Mouse (Mus musculus) right cerebral cortex, postnatal 36 days (tissue): ENCODE results near the gene Slc16a6.
"Not testable (repeated sequence)": the region's sequence is repeated elsewhere in the genome, so short reads cannot be mapped to it uniquely, and the experiment has no call there.

Experiments
- DNase-seq, 2 experiments: peaks; one replicate each; pipeline ENCODE4 v3.0.0; 2022; ENCODE audit warnings: low spot score in 2 of 2, mixed read lengths in 1 of 2

Gene Slc16a6

GRCm38 (mm10) chr11:109473171-109474085 is at the start of gene Slc16a6, which contains the start of gene Arsg:
Gene Slc16a6 (minus strand): TSS chr11:109473598.
Gene Arsg (plus strand): TSS chr11:109473374.
- DNase-seq = peak; percentile 81 to 87

GRCm38 (mm10) chr11:109520958-109521357 is 47.6 kb upstream of the Slc16a6 start:
- DNase-seq = no peak

GRCm38 (mm10) chr11:109517816-109518215 is 44.4 kb upstream of the Slc16a6 start:
- DNase-seq = no peak

GRCm38 (mm10) chr11:109517330-109517729 is 43.9 kb upstream of the Slc16a6 start:
- DNase-seq = no peak

DNA sequence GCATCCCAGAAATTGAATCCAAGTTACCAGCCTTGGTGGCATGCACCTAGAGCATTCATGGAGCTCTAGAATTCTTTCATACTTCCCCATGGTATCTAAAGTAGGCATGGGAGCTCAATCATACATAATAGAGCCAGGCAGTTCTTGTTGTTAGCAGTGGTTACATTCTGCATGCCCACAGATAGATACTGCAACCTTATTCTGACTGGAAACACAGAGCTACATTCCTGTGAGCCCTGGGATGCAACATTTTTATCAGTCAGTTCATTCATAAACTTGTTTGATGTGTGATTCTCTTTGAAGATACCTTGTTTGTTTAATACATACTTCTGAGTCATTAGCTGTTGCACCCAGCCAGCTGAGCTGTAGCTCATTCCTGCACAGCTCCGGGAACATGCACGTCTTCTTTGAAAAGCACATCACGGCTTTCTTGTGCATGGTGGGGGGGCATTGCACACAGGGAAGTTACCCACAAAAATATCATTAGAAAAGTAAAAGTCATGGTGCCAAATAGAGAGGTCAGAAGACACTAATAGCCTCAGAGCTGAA is 40.7 kb upstream of the Slc16a6 start:
- DNase-seq = no peak

DNA sequence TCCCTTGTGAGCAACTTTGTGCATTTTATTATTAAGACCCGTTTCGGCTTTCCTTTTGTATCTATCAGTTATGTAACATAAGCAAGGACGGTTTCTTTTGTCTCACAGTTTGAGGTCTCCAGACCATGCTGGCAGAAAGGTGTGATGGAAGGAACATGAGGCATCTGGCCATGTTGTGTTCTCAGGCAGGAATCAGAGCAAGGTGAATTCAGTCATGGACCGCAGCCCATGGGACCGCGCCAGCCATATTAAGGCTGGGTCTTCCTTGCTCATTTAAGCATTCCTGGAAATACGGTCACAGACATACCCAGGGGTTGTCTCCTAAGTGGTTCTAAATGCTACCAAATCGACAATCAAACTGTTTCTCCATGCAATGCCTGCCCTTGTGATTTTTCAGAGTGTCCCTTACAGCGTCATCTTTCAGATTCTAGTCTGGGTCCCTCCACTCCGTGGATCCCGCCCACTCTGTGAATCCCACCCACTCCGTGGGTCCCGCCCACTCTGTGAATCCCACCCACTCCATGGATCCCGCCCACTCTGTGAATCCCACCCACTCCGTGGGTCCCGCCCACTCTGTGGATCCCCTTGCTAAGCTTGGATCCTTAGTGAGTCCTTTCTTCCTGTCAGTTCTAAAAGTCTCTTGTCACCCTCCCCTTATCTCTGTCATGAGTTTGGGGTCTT is 39.7 kb upstream of the Slc16a6 start:
- no peak for DNase-seq

GRCm38 (mm10) chr11:109507068-109507467 is 33.7 kb upstream of the Slc16a6 start:
- DNase-seq = no peak

DNA sequence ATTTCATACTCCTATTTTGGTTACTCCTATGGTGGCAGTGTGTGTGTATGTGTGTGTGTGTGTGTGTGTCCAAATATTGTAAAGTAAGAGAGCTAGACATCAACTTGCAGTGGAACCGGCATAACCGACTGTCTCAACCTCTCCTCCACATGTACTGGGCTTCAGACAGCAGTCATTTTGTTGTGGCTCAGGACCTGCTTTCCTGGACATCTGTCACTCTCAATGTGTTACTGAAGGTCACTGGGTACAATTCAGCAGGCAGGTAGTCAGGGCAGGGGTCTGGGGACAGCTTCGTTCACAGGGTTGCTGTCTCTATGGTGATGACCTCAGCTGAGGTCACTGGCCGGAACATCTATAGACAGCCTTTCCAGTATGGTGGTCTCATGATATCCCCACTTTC is 32.4 kb upstream of the Slc16a6 start:
- no peak for DNase-seq

DNA sequence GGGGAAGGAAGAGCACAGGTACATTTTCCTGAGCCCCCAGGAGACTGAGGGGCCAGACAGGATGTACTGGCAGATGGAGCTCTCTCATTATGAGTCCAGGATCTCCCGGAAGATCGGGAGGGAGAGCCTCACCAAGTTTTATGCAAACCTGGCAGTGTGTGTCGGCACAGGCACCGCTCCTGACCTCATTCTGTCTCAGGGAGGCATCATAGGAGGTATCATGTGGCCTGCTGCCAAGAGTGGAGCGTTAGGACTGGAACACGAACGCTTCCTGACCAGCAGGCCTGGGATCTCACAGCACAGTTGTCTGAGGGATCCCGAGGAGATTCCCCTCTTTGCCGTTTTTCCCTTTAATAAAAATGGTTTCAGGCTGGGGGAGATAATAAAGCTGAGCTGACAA is 31.6 kb upstream of the Slc16a6 start:
- DNase-seq = no peak

DNA sequence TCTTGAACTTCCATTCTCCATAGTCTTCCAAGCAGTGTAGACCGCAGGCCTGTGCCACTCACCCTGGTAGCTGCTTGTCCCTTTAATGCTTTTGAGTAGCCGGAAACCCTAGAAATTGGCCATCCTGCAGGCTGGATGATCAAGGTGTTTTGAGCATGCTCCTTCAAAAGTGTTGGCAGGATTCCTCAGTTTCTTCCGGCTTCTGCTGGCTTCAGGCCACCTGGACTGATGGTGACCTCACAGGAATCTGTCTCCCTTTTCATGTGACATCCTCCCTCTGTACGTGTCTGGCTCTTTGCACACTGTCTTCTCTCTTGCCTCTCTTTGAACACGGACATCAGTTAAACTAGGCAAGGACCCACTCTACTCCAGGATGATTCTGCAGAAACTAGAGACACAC is 26.8 kb upstream of the Slc16a6 start:
- DNase-seq = no peak

GRCm38 (mm10) chr11:109497990-109498389 is 24.6 kb upstream of the Slc16a6 start:
- DNase-seq = no peak

GRCm38 (mm10) chr11:109496996-109497714 is 23.8 kb upstream of the Slc16a6 start:
- no peak for DNase-seq

GRCm38 (mm10) chr11:109496475-109496993 is 23.1 kb upstream of the Slc16a6 start:
- DNase-seq = no peak

- DNase-seq = no peak
Measured at GRCm38 (mm10) chr11:109495771-109496474, 22.5 kb upstream of the Slc16a6 start.

- no peak for DNase-seq
Measured at GRCm38 (mm10) chr11:109494890-109495770, 21.7 kb upstream of the Slc16a6 start.

GRCm38 (mm10) chr11:109492847-109493464 is 19.6 kb upstream of the Slc16a6 start:
- not testable (repeated sequence) for DNase-seq

GRCm38 (mm10) chr11:109491844-109492243 is 18.4 kb upstream of the Slc16a6 start:
- no peak for DNase-seq

DNA sequence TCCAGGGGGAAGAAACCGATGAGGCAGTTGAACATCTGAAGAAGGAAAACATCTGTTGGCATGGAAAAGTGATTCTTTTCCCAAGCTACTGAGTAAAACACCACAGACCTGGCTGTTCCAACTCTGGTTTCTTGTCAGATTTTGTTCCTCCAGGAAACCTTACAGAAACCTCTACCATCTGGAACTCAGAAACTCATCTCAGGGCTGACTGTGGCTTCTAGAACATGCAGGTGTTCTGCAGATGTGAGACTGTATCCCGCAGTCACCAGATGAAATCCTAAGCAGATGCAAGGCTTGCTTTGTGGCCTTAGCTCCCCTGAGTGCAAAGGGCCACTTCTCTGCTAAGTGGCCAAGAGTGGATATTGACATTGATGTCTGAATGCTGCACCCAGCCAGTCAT is 16.4 kb upstream of the Slc16a6 start:
- DNase-seq = no peak

- no peak for DNase-seq
Measured at GRCm38 (mm10) chr11:109487991-109488684, 14.7 kb upstream of the Slc16a6 start.
